Mouse (Mus musculus) megakaryocyte, adult 5-6 weeks (primary cell): Measurements from ENCODE around the gene Sprn. TPM values are rescaled to one million over a fixed set of nuclear protein-coding genes. Genes with fewer than 3 reads are reported as not detected.
A peak's percentile ranks its signal among the peaks of the same experiment; 100 is the strongest.

Source experiments
- ATAC-seq: 2 replicates; pipeline ENCODE4 v1.8.0; 2016; ENCODE audit warnings: mild to moderate bottlenecking, inconsistent platforms; ENCODE audit not compliant: poor library complexity, severe bottlenecking
- total RNA-seq, 2 experiments: library from RNA; stranded (forward) in 1 of 2; stranded (reverse) in 1 of 2; fragments of 153-499, 151-499 nt in 1 of 2; fragments of 221-1000, 200-1000 nt in 1 of 2; gene quantifications; 2 replicates each; pipeline versions ENCODE4 v1.2.3 to v1.2.4; 2015 to 2017

The Sprn gene
- total RNA-seq, 2 experiments from 2014 or later = not detected

GRCm38 (mm10) chr7:140101993-140102860 is 52.5 kb downstream of the Sprn start, which contains the start of gene Fuom:
TSS of gene Fuom (minus strand) at chr7:140102441.
- ATAC-seq = peak; percentile 99

- ATAC-seq = no peak
Measured at GRCm38 (mm10) chr7:140101498-140101897, 53.2 kb downstream of the Sprn start.

Other genes with a start within 250 kb of the Sprn start
- not detected in 2 replicates for gene Utf1, start 211.1 kb downstream of the Sprn start, total RNA-seq (2015)
- gene Utf1, start 211.1 kb downstream of the Sprn start, total RNA-seq (2017) = not detected in 2 replicates
- gene 6430531B16Rik, start 176.1 kb downstream of the Sprn start, total RNA-seq (2015) = 1.1 and 1.2 TPM in 2 replicates
- gene 6430531B16Rik, start 176.1 kb downstream of the Sprn start, total RNA-seq (2017) = 0.89 and 2.3 TPM in 2 replicates
- 35.0 and 43.7 TPM in 2 replicates for gene Adam8, start 162.3 kb downstream of the Sprn start, total RNA-seq (2015)
- gene Adam8, start 162.3 kb downstream of the Sprn start, total RNA-seq (2017) = 39.3 and 51.1 TPM in 2 replicates
- gene Zfp511, start 118.5 kb downstream of the Sprn start, total RNA-seq (2015) = 32.2 and 34.0 TPM in 2 replicates
- 19.9 and 22.8 TPM in 2 replicates for gene Zfp511, start 118.5 kb downstream of the Sprn start, total RNA-seq (2017)
- 17.8 and 18.8 TPM in 2 replicates for gene Tubgcp2, start 118.2 kb downstream of the Sprn start, total RNA-seq (2015)
- gene Tubgcp2, start 118.2 kb downstream of the Sprn start, total RNA-seq (2017) = 29.7 and 36.7 TPM in 2 replicates
- not detected in 2 replicates for gene Msx3, start 105.8 kb downstream of the Sprn start, total RNA-seq (2015)
- gene Msx3, start 105.8 kb downstream of the Sprn start, total RNA-seq (2017) = not detected in 2 replicates
- not detected in 2 replicates for gene Caly, start 72.3 kb downstream of the Sprn start, total RNA-seq (2015)
- gene Caly, start 72.3 kb downstream of the Sprn start, total RNA-seq (2017) = not detected in 2 replicates
- gene Prap1, start 61.5 kb downstream of the Sprn start, total RNA-seq (2015) = not detected in 2 replicates
- not detected in 2 replicates for gene Prap1, start 61.5 kb downstream of the Sprn start, total RNA-seq (2017)
- gene Fuom, start 52.4 kb downstream of the Sprn start, total RNA-seq (2015) = 13.0 and 15.8 TPM in 2 replicates
- 12.1 and 16.0 TPM in 2 replicates for gene Fuom, start 52.4 kb downstream of the Sprn start, total RNA-seq (2017)
- gene Paox, start 39.1 kb downstream of the Sprn start, total RNA-seq (2015) = 12.9 and 16.9 TPM in 2 replicates
- gene Paox, start 39.1 kb downstream of the Sprn start, total RNA-seq (2017) = 8.7 and 11.3 TPM in 2 replicates
- gene Echs1, start 38.4 kb downstream of the Sprn start, total RNA-seq (2015) = 72.7 and 97.4 TPM in 2 replicates
- 71.3 and 87.9 TPM in 2 replicates for gene Echs1, start 38.4 kb downstream of the Sprn start, total RNA-seq (2017)
- gene Mtg1, start 17.3 kb downstream of the Sprn start, total RNA-seq (2015) = 10.2 and 17.4 TPM in 2 replicates
- 5.9 and 14.4 TPM in 2 replicates for gene Mtg1, start 17.3 kb downstream of the Sprn start, total RNA-seq (2017)
- gene Olfr522, start 9.9 kb upstream of the Sprn start, total RNA-seq (2015) = not detected in 2 replicates
- not detected in 2 replicates for gene Olfr522, start 9.9 kb upstream of the Sprn start, total RNA-seq (2017)
- not detected in 2 replicates for gene Olfr523, start 18.3 kb upstream of the Sprn start, total RNA-seq (2015)
- not detected in 2 replicates for gene Olfr523, start 18.3 kb upstream of the Sprn start, total RNA-seq (2017)
- gene Olfr524, start 51.1 kb upstream of the Sprn start, total RNA-seq (2015) = not detected in 2 replicates
- gene Olfr524, start 51.1 kb upstream of the Sprn start, total RNA-seq (2017) = not detected in 2 replicates
- 0.11 and 0.41 TPM in 2 replicates for gene Cd163l1, start 63.4 kb upstream of the Sprn start, total RNA-seq (2015)
- gene Cd163l1, start 63.4 kb upstream of the Sprn start, total RNA-seq (2017) = 0.44 and 0.61 TPM in 2 replicates
- gene 5830411N06Rik, start 92.4 kb upstream of the Sprn start, total RNA-seq (2015) = not detected in 2 replicates
- gene 5830411N06Rik, start 92.4 kb upstream of the Sprn start, total RNA-seq (2017) = 0.33 TPM in 1 of 2 replicates, not detected in the other
- gene Olfr525, start 166.0 kb upstream of the Sprn start, total RNA-seq (2015) = not detected in 2 replicates
- gene Olfr525, start 166.0 kb upstream of the Sprn start, total RNA-seq (2017) = not detected in 2 replicates
- not detected in 2 replicates for gene Olfr527, start 179.1 kb upstream of the Sprn start, total RNA-seq (2015)
- not detected in 2 replicates for gene Olfr527, start 179.1 kb upstream of the Sprn start, total RNA-seq (2017)
- 0.11 TPM in 1 of 2 replicates, not detected in the other for gene Olfr60, start 206.8 kb upstream of the Sprn start, total RNA-seq (2015)
- gene Olfr60, start 206.8 kb upstream of the Sprn start, total RNA-seq (2017) = not detected in 2 replicates
- gene Olfr530, start 221.5 kb upstream of the Sprn start, total RNA-seq (2015) = not detected in 2 replicates
- gene Olfr530, start 221.5 kb upstream of the Sprn start, total RNA-seq (2017) = not detected in 2 replicates
- not detected in 2 replicates for gene Olfr531, start 248.0 kb upstream of the Sprn start, total RNA-seq (2015)
- not detected in 2 replicates for gene Olfr531, start 248.0 kb upstream of the Sprn start, total RNA-seq (2017)